21 mouse cellular contexts compared by ENCODE assay signal in the genomic region with DNA sequence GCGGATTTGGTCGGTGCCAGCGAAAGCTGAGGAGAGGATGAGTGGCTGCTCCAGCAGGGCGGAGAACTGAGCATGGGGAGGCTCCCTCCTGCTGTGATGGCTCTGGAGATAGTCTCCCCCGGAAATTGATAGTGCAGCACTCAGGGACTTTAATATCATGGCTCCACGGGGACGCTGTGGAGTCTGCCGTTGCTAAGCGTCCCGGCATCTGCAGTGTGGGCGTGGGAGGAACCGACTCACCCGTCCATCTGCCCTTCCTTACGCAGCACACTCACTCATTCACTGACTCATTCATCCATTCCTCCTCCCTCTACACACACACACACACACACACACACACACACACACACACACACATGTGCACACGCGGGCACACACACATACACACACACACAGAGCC.
DNase-seq lines count a peak whose midpoint lies in the region; TF ChIP-seq lines count a peak whose summit lies in the region.
"Had no signal": no experiment of that assay in that cellular context is flagged by ENCODE, and none has a peak within 500 bp of the region (broad histone marks: within the 10 kb centered on the region; RNA-seq: fewer than 3 reads in every experiment).

No protein-coding gene starts in this region.

- peak; percentile 63 to 80 for DNase-seq in frontal cortex, adult 2 months (ENCODE audit: extremely low spot score in 1 of 2, low spot score in 1 of 2)
- DNase-seq in layer of hippocampus, adult 2 months (ENCODE audit: low spot score in 2 of 2) = peak; percentile 80 to 88
- peak; percentile 71 to 76 for DNase-seq in left cerebral cortex, adult 18-20 months (ENCODE audit: low spot score in 2 of 2)
- DNase-seq in right cerebral cortex, postnatal 14 days = peak; percentile 61
- no peak for DNase-seq in kidney, adult 18-20 months
- no peak for DNase-seq in gastrocnemius, postnatal 14 days
- no peak for DNase-seq in heart, adult 18-20 months
- no peak for DNase-seq in thymus, postnatal 0 days (ENCODE audit: low spot score)
- DNase-seq: adrenal gland, adult 8-10 months; cerebellum, adult 11-12 months; cerebellum, postnatal 14 days; gastrocnemius, postnatal 25 days; heart, postnatal 10 days; kidney, adult 2 months; kidney, postnatal 10 days had no signal

- H3K27ac ChIP-seq in layer of hippocampus, adult 2 months = peak overlapping the region; percentile 23; the same call in 1 of the 2 replicates
- H3K27ac ChIP-seq: embryonic facial prominence, embryonic 15.5 days; hindbrain, embryonic 12.5 days; limb, embryonic 15.5 days; midbrain, embryonic 15.5 days had no signal

- TF ChIP-seq CTCF in layer of hippocampus, adult 2 months (conservative IDR thresholded peaks at IDR 0.05) = no peak

- no peak overlapping the region for H3K4me3 ChIP-seq in layer of hippocampus, adult 2 months
- H3K4me3 ChIP-seq: embryonic facial prominence, embryonic 15.5 days; hindbrain, embryonic 12.5 days; limb, embryonic 15.5 days; megakaryocyte, embryonic 14.5 days; midbrain, embryonic 15.5 days; myocyte had no signal

- intact Hi-C loops in gastrocnemius, postnatal 14 days (cut with DNase I; ENCODE audit: low total_unique reads) = no loop called here

Comparison
In these comparisons a context has a peak if more than half of its experiments do, and no peak if none do; other contexts are left out.
1. DNase-seq: peak in frontal cortex, adult 2 months (2 of 2), layer of hippocampus, adult 2 months (2 of 2), left cerebral cortex, adult 18-20 months (2 of 2) and right cerebral cortex, postnatal 14 days (single experiment); none in kidney, adult 18-20 months (single experiment), gastrocnemius, postnatal 14 days (single experiment), heart, adult 18-20 months (0 of 2) and thymus, postnatal 0 days (single experiment).